ENCODE assay signal across 8 mouse cellular contexts in the genomic region with DNA sequence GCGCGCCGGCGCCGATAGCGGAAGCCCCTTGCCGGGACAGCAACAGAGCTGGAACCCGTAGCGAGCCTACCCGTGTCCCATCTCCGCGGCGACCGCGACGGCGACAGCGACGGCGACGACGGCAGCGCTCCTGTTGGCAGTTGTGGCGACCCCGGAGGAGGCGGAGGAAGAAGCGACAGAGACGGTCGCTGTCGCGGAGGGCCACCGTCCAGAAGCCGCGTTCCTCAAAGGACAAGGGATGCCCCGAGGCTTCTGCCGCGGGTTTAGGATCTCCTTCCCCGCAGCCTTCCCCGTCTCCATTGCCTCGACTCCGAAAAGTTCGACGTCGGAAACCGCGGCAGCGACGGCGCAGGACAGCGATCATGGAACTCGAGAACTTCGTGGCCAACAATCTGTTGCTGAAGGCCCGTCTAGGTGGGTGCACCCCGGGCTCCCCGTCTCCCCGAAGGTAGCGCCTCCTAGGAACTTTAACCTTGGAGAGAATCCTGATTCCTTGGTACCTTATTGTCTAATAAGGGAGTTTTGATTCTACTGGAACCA. TPM values are rescaled to one million over a fixed set of nuclear protein-coding genes. Genes with fewer than 3 reads are reported as not detected.
DNase-seq lines count a peak whose midpoint lies in the region; ATAC-seq and TF ChIP-seq lines count a peak whose summit lies in the region.

No protein-coding gene starts in this region.

- peak overlapping the region; percentile 68 for H3K9ac ChIP-seq in midbrain, embryonic 11.5 days (ENCODE audit: low read length)

- no peak for TF ChIP-seq CTCF in kidney, adult 2 months (conservative IDR thresholded peaks at IDR 0.05; ENCODE audit: insufficient read depth, insufficient read length, low read depth, low read length)
- no peak for TF ChIP-seq CTCF in Patski (IDR thresholded peaks at IDR 0.05)

- H3K27me3 ChIP-seq in kidney, adult 2 months (replicated peaks; ENCODE audit: control insufficient read depth, insufficient read depth, low read length) = no peaks in the 10 kb centered on the region
- no peaks in the 10 kb centered on the region for H3K27me3 ChIP-seq in Patski
- 0 out of 2 replicates have a peak, but pooled peaks cover 3% of the 10 kb centered on the region for H3K27me3 ChIP-seq in hindbrain, embryonic 10.5 days (ENCODE audit: insufficient read depth, poor library complexity, severe bottlenecking)
- H3K27me3 ChIP-seq in midbrain, embryonic 11.5 days (ENCODE audit: control insufficient read depth, insufficient read depth, low read length) = no peaks in the 10 kb centered on the region

- CTCF ChIA-PET in Patski (lab: Charles Lee) = interaction anchor here (0.7 to 4.2 kb wide), 13 partner anchors 9 to 280 kb away, joined by 3 to 29 read pairs (median 3); partner anchors contain the start of gene Mfsd10

- ATAC-seq in Patski = peak; percentile 2
- no peak for ATAC-seq in midbrain, embryonic 11.5 days (ENCODE audit: low FRiP score)

- in situ Hi-C loops in Patski (cut with MboI; ENCODE audit: low pct_unique_long_range_greater_than_20kb) = loop anchor here (10.0 kb wide), 1 partner anchor 384 kb away; the partner anchor contains the start of gene Hgfac

- H3K9me3 ChIP-seq in hindbrain, embryonic 10.5 days = no peaks in the 10 kb centered on the region
- H3K9me3 ChIP-seq in midbrain, embryonic 11.5 days (ENCODE audit: control insufficient read depth, low read length) = no peaks in the 10 kb centered on the region

- under 1% methylated on average over 57 of the region's 57 CpGs for WGBS in kidney, adult 2 months
- under 1% methylated on average over 57 of the region's 57 CpGs for WGBS in hindbrain, embryonic 10.5 days
- WGBS in midbrain, embryonic 11.5 days = under 1% methylated on average over 53 of the region's 57 CpGs

- peaks cover 3% of the 10 kb centered on the region; the same call in 1 of the 2 replicates for H3K4me1 ChIP-seq in kidney, adult 2 months (ENCODE audit: control insufficient read depth, insufficient read depth, low read length)
- peaks cover 7% of the 10 kb centered on the region for H3K4me1 ChIP-seq in hindbrain, embryonic 10.5 days (replicated peaks)
- H3K4me1 ChIP-seq in midbrain, embryonic 11.5 days (ENCODE audit: control insufficient read depth, insufficient read depth, low read length) = peaks cover 9% of the 10 kb centered on the region

- H3K36me3 ChIP-seq in kidney, adult 2 months (ENCODE audit: control insufficient read depth, insufficient read depth, low read length) = peaks cover 2% of the 10 kb centered on the region; the same call in 1 of the 2 replicates
- H3K36me3 ChIP-seq in hindbrain, embryonic 10.5 days = peaks cover 23% of the 10 kb centered on the region
- peaks cover 4% of the 10 kb centered on the region; the same call in 1 of the 2 replicates for H3K36me3 ChIP-seq in midbrain, embryonic 11.5 days (ENCODE audit: control insufficient read depth, insufficient read depth, low read length)

- peak; percentile 50 for DNase-seq in kidney, adult 2 months
- DNase-seq in kidney, postnatal 14 days = no peak
- DNase-seq in Patski (ENCODE audit: low read depth, low spot score) = no peak
- no peak for DNase-seq in hindbrain, embryonic 10.5 days (ENCODE audit: low spot score)
- DNase-seq in midbrain, embryonic 11.5 days (ENCODE audit: low spot score, missing footprints) = peak; percentile 97
- DNase-seq in gastrocnemius, postnatal 25 days = no peak
- no peak for DNase-seq in B cell, adult 2 months
- DNase-seq in T-cell, adult 2 months (ENCODE audit: low spot score) = no peak

- POLR2A ChIA-PET in Patski (lab: Charles Lee) = interaction anchor here (0.8 to 1.9 kb wide), 4 partner anchors 24 to 111 kb away, joined by 3 to 10 read pairs (median 3); partner anchors contain the start of genes Htt and Mfsd10

- H3K4me2 ChIP-seq in midbrain, embryonic 11.5 days = peak overlapping the region; percentile 59

- peak overlapping the region; percentile 73 for H3K4me3 ChIP-seq in kidney, adult 2 months (ENCODE audit: insufficient read depth, low read depth, low read length)
- peak overlapping the region; percentile 72 for H3K4me3 ChIP-seq in hindbrain, embryonic 10.5 days
- H3K4me3 ChIP-seq in midbrain, embryonic 11.5 days (ENCODE audit: low read depth, low read length) = peak overlapping the region; percentile 52

- H3K27ac ChIP-seq in kidney, adult 2 months (ENCODE audit: insufficient read depth, low read depth, low read length) = peak overlapping the region; percentile 62
- peak overlapping the region; percentile 89 for H3K27ac ChIP-seq in hindbrain, embryonic 10.5 days
- H3K27ac ChIP-seq in midbrain, embryonic 11.5 days (ENCODE audit: low read depth, low read length) = peak overlapping the region; percentile 76

- no peak for TF ChIP-seq POLR2A in kidney, adult 2 months (IDR thresholded peaks at IDR 0.05; ENCODE audit: low read depth, low read length)

RNA-seq across cellular contexts. Expression of gene Grk4, which starts 0.5 kb away (rescaled TPM):
- polyA plus RNA-seq in kidney, adult 2 months (2012; rRNA removed) = 0.84 and 1.5 TPM in 2 replicates
- polyA plus RNA-seq in Patski (2021) = 4.6 TPM
- polyA plus RNA-seq in hindbrain, embryonic 10.5 days (2016; fragmentation: Nextera tagmentation; extraction: Ambion mirVana) = 2.0 and 2.1 TPM in 2 replicates
- polyA plus RNA-seq in midbrain, embryonic 11.5 days (2014; fragmentation: Nextera tagmentation; extraction: Ambion mirVana) = 1.4 and 1.8 TPM in 2 replicates
- 1 to 10 TPM; 1.2 to 1.7 TPM for total RNA-seq in gastrocnemius, postnatal 25 days (2021)

RNA-seq across cellular contexts. Expression of gene Nop14, which starts 0.7 kb away (rescaled TPM):
- polyA plus RNA-seq in kidney, adult 2 months (2012; rRNA removed) = 9.6 and 10.2 TPM in 2 replicates
- polyA plus RNA-seq in Patski (2021) = 56.8 TPM
- 19.7 and 27.4 TPM in 2 replicates for polyA plus RNA-seq in hindbrain, embryonic 10.5 days (2016; fragmentation: Nextera tagmentation; extraction: Ambion mirVana)
- polyA plus RNA-seq in midbrain, embryonic 11.5 days (2014; fragmentation: Nextera tagmentation; extraction: Ambion mirVana) = 34.9 and 35.5 TPM in 2 replicates
- total RNA-seq in gastrocnemius, postnatal 25 days (2021) = 10 to 100 TPM; 11.0 to 13.6 TPM

RNA-seq across cellular contexts. Expression of gene Mfsd10, which starts 23.6 kb away (rescaled TPM):
- 55.6 and 77.2 TPM in 2 replicates for polyA plus RNA-seq in kidney, adult 2 months (2012; rRNA removed)
- polyA plus RNA-seq in Patski (2021) = 106 TPM
- 86.8 and 92.9 TPM in 2 replicates for polyA plus RNA-seq in hindbrain, embryonic 10.5 days (2016; fragmentation: Nextera tagmentation; extraction: Ambion mirVana)
- polyA plus RNA-seq in midbrain, embryonic 11.5 days (2014; fragmentation: Nextera tagmentation; extraction: Ambion mirVana) = 61.6 and 65.4 TPM in 2 replicates
- total RNA-seq in gastrocnemius, postnatal 25 days (2021) = 1 to 10 TPM; 4.6 to 7.0 TPM

Comparison
In these comparisons a context has a peak if more than half of its experiments do, and no peak if none do; other contexts are left out.
1. DNase-seq: peak in kidney, adult 2 months (single experiment) and midbrain, embryonic 11.5 days (single experiment); none in kidney, postnatal 14 days (single experiment), Patski (single experiment), hindbrain, embryonic 10.5 days (single experiment), gastrocnemius, postnatal 25 days (single experiment), B cell, adult 2 months (0 of 2) and T-cell, adult 2 months (single experiment).
2. Peak in every context shown above with its lines, with median percentiles within 50 percentile points of each other: H3K27ac ChIP-seq and H3K4me3 ChIP-seq.